Mouse (Mus musculus): ENCODE data around the gene Rbm28.

DNA sequence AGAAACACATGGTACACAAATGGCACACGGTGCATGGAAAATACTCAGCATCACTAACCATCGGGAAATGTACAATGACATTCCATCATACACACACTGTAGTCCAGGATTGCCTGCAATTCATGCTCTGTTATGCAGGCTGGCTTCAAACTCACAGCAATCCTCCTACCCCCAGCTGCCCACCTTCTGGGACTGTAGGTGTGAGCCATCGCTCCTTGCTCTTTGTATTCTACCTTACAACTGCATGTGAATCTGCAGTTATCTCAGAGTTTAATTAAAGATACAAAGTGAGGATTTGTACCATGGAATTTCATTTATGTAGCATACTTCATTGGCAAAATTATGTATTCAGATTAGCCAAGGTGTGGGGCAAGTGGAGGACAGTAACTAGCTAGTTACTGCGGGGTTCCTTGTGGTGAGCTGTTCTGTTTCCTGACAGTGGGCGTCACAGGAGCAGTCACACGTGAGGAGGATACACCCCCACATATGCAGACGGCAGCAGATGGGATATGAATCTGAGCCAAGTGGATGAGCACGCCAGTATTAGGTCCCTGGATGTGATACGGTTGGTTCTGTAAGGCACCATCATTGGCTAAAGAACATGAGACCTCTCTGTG is 63.5 kb downstream of the Rbm28 start:
- TF ChIP-seq CTCF (IDR thresholded peaks at IDR 0.05) (no peak), EP300 (IDR thresholded peaks at IDR 0.05; ENCODE audit: insufficient read depth, low read depth, low read length) (no peak)

Measured in heart, adult 2 months (tissue).